Mouse (Mus musculus) midbrain, embryonic 10.5 days (tissue): ENCODE data around the gene Eif4a3. TPM values are rescaled to one million over a fixed set of nuclear protein-coding genes. Genes with fewer than 3 reads are reported as not detected.
"Not testable (repeated sequence)": the region's sequence is repeated elsewhere in the genome, so short reads cannot be mapped to it uniquely, and the experiment has no call there.

Source experiments
- DNase-seq: peaks from one replicate; pipeline ENCODE4 v3.0.0-alpha.2; 2017; ENCODE audit warnings: low spot score
- H3K27ac ChIP-seq: fragments of 300-500 bp; sonication (generic); replicated peaks from 2 replicates; pipeline ENCODE4 v1.5.1; 2016; ENCODE audit warnings: mild to moderate bottlenecking
- H3K27me3 ChIP-seq: fragments of 300-500 bp; sonication (generic); 2 replicates; pipeline ENCODE4 v1.6.1; 2016; ENCODE audit warnings: low read depth, mild to moderate bottlenecking; ENCODE audit not compliant: poor library complexity, severe bottlenecking
- H3K36me3 ChIP-seq: fragments of 300-500 bp; sonication (generic); 2 replicates; pipeline ENCODE4 v1.6.1; 2016; ENCODE audit warnings: mild to moderate bottlenecking, moderate library complexity
- H3K4me1 ChIP-seq: fragments of 300-500 bp; sonication (generic); 2 replicates; pipeline ENCODE4 v1.6.1; 2016
- H3K4me3 ChIP-seq: fragments of 300-500 bp; sonication (generic); 2 replicates; pipeline ENCODE4 v1.5.1; 2016; ENCODE audit warnings: mild to moderate bottlenecking, moderate library complexity
- H3K9me3 ChIP-seq: fragments of 300-500 bp; sonication (generic); replicated peaks from 2 replicates; pipeline ENCODE4 v1.6.1; 2016; ENCODE audit warnings: mild to moderate bottlenecking
- WGBS: fragments of 180-500 bp; shearing (Covaris S2); methylation state at CpG from one replicate; pipeline ENCODE4 v1.1.7; 2016; 5-methylcytosine and 5-hydroxymethylcytosine counted together
- polyA plus RNA-seq: library from polyadenylated mRNA; unstranded; fragments of >200 nt; fragmentation: Nextera tagmentation; extraction: Ambion mirVana; gene quantifications from 2 replicates; pipeline ENCODE4 v1.2.1, GENCODE M21; 2016

Eif4a3 gene
- polyA plus RNA-seq, 1 experiment from 2014 or later, result 494 TPM

DNA sequence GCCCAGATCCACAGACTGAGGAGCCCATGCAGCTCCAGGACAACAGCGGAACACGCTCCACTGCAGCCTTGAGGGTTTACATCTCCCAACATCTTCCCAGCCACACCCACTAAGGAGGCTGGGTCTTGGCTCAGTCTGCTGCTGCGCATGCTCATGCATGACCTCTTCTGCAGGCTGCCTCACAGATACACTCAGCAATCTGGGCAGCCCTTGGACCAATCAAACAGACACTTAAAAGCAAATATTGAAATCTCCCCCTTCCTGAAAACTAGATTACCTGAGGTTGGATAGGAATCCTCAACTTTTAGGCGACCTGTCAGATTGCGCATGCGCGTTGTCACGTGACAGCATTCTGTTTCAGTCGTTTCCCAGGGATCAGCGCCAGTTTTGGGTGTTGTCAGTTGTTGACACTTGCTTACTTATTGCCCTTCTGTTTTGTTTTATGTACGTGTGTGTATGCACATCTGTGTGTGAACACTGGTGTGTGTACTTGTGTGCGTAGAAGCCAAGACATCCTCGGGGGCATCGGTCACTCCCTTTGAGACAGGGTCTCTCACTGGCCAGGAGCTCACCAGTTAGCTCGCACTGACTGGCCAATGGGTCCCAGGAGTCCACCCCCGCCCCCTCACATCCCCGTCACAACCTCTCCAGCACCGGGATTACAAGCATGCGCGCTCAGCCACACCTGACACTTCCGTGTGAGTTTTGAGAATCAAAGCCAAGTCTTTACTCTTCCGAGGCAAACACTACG, 41.1 kb downstream of the Eif4a3 start:
- H3K9me3 ChIP-seq, result no peaks in the 10 kb centered on the region
- H3K36me3 ChIP-seq, result peaks cover 60% of the 10 kb centered on the region
- 67% methylated on average over 23 of the region's 23 CpGs for WGBS
- DNase-seq, result peak; percentile 39
- H3K27ac ChIP-seq, result peak overlapping the region; percentile 73
- no peaks in the 10 kb centered on the region for H3K27me3 ChIP-seq
- peak overlapping the region; percentile 38 for H3K4me3 ChIP-seq
- peaks cover 17% of the 10 kb centered on the region for H3K4me1 ChIP-seq

GRCm38 (mm10) chr11:119258216-119258571, 41.7 kb downstream of the Eif4a3 start:
- peaks cover 22% of the 10 kb centered on the region for H3K4me1 ChIP-seq
- H3K4me3 ChIP-seq, result peak overlapping the region; percentile 38
- no peak for DNase-seq
- no peaks in the 10 kb centered on the region for H3K9me3 ChIP-seq
- 0 out of 2 replicates have a peak, but pooled peaks cover 5% of the 10 kb centered on the region for H3K27me3 ChIP-seq
- 63% methylated on average over 9 of the region's 9 CpGs for WGBS
- H3K36me3 ChIP-seq, result peaks cover 55% of the 10 kb centered on the region
- peak overlapping the region; percentile 73 for H3K27ac ChIP-seq

DNA sequence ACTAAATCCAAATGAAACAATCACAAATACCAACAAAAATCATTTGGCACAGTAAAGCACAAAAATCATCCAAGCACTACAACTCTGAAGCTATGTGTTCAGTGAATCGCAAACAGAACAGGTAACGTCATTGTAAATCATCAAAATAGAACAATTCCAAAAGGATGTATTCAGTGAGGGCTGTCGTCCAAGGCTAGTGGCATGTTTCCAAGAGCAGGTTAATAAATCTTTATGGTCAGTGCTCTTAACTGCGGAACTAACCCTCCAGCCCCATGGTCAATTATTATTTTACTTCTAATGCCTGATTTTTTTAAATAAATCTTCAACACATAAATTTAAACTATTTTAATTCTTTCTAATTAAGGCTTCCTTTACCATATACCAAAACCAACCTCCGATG, 43.3 kb downstream of the Eif4a3 start:
- peaks cover 20% of the 10 kb centered on the region for H3K27me3 ChIP-seq
- 93% methylated on average over 5 of the region's 5 CpGs for WGBS
- not testable (repeated sequence) for H3K9me3 ChIP-seq

GRCm38 (mm10) chr11:119252854-119253541, 46.9 kb downstream of the Eif4a3 start:
- 7% methylated on average over 22 of the region's 22 CpGs for WGBS
- peak; percentile 70 for DNase-seq
- peak overlapping the region; percentile 37 for H3K4me3 ChIP-seq

More for the DNA sequence above, 43.3 kb downstream of the Eif4a3 start:
- not testable (repeated sequence) for H3K4me3 ChIP-seq, H3K27ac ChIP-seq, DNase-seq
- peaks cover 39% of the 10 kb centered on the region for H3K36me3 ChIP-seq
- peaks cover 38% of the 10 kb centered on the region for H3K4me1 ChIP-seq

DNA sequence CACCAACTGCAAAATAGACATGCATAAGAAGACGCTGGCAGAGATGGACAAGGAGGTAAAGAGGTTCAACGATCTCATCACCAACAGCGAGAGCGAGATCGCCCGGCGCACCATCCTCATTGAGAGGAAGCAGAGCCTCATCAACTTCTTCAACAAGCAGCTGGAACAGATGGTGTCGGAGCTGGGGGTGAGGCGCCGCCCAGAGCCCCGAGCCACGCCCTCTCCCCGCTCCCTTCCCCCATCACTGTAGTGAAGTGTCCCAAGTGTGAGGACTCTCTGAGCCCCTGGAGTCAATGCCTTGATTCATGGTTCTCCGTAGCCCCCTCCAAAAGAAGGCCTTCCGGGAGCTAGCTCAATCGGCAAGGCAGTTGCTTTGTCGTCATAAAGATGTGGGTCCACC, 48.9 kb downstream of the Eif4a3 start:
- no peak for DNase-seq
- H3K4me1 ChIP-seq, result peaks cover 30% of the 10 kb centered on the region
- no peaks in the 10 kb centered on the region for H3K9me3 ChIP-seq
- peak overlapping the region; percentile 33; the same call in 1 of the 2 replicates for H3K27ac ChIP-seq
- peaks cover 20% of the 10 kb centered on the region for H3K36me3 ChIP-seq
- peaks cover 24% of the 10 kb centered on the region for H3K27me3 ChIP-seq
- no peak overlapping the region for H3K4me3 ChIP-seq
- WGBS, result 70% methylated on average over 17 of the region's 17 CpGs

More at GRCm38 (mm10) chr11:119252854-119253541, 46.9 kb downstream of the Eif4a3 start:
- peaks cover 24% of the 10 kb centered on the region for H3K27me3 ChIP-seq
- peak overlapping the region; percentile 75 for H3K27ac ChIP-seq
- H3K4me1 ChIP-seq, result peaks cover 40% of the 10 kb centered on the region
- H3K9me3 ChIP-seq, result no peaks in the 10 kb centered on the region
- H3K36me3 ChIP-seq, result peaks cover 18% of the 10 kb centered on the region

DNA sequence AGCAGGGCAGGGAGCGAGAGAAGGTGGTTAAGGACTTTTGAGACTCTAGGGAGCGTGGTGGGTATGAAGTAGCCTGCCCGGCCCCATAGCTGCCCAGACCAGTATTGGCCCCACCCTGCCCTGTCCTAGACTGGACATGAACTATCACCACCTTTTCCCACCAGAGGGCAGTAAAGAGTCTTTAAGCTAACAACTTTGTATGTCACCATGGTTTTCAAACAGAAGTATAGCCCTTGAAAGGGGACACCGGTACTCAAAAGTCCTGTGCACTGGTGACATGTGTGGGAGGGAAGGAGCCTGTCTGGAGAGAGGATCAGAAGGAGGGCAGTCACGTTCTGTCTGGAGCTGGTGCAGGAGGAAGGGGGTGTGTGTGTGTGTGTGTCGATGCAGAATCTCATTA, 50.9 kb downstream of the Eif4a3 start:
- WGBS, result 39% methylated on average over 6 of the region's 6 CpGs
- Histone ChIP-seq H3K4me3 (no peak overlapping the region), H3K36me3 (peaks cover 27% of the 10 kb centered on the region), H3K9me3 (no peaks in the 10 kb centered on the region), H3K27me3 (peaks cover 24% of the 10 kb centered on the region), H3K4me1 (peaks cover 30% of the 10 kb centered on the region), H3K27ac (peak overlapping the region; percentile 30; the same call in 1 of the 2 replicates)
- peak; percentile 62 for DNase-seq

- DNase-seq, H3K4me3 ChIP-seq, H3K9me3 ChIP-seq, H3K4me1 ChIP-seq, H3K27ac ChIP-seq, H3K27me3 ChIP-seq: not testable (repeated sequence)
- WGBS, result 94% methylated on average over 6 of the region's 6 CpGs
- H3K36me3 ChIP-seq, result peaks cover 55% of the 10 kb centered on the region
These were observed 54.3 kb downstream of the Eif4a3 start for GRCm38 (mm10) chr11:119245543-119245942.

DNA sequence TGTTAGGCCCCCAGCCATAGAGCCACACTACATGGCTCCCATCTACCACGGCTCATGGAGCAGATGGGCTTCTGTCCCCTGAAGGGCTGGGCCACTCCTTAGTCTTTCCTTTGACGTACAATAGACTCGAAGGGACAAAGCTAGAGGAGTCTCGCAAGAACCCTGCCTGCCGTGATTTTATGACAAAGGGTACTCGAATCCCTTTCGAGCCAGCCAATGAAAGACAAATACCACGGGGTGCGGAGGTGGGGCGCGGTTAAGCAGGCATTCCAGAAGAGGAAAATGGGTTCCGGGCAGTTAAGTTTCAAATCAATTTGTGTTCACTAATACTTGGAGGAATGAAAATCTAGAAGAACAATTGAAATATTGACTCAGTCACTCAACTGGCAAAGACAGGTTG, 60.4 kb downstream of the Eif4a3 start:
- Histone ChIP-seq H3K4me3 (no peak overlapping the region), H3K9me3 (peaks cover 4% of the 10 kb centered on the region; the same call in 1 of the 2 replicates), H3K27ac (no peak overlapping the region), H3K36me3 (peaks cover 82% of the 10 kb centered on the region), H3K27me3 (no peaks in the 10 kb centered on the region), H3K4me1 (peaks cover 27% of the 10 kb centered on the region)
- no peak for DNase-seq
- WGBS, result 94% methylated on average over 12 of the region's 12 CpGs

Other genes starting within 250 kb of the Eif4a3 start
- gene Cbx4, start 213.9 kb downstream of the Eif4a3 start, polyA plus RNA-seq, result 5.1 and 7.1 TPM in 2 replicates
- gene Tbc1d16, start 71.6 kb downstream of the Eif4a3 start, polyA plus RNA-seq, result 27.0 and 29.6 TPM in 2 replicates
- 20.6 and 21.8 TPM in 2 replicates for gene Ccdc40, start 71.5 kb downstream of the Eif4a3 start, polyA plus RNA-seq
- gene Gaa, start 32.2 kb downstream of the Eif4a3 start, polyA plus RNA-seq, result 32.0 and 33.6 TPM in 2 replicates
- gene Card14, start 7.7 kb upstream of the Eif4a3 start, polyA plus RNA-seq, result not detected in 2 replicates
- gene Sgsh, start 55.4 kb upstream of the Eif4a3 start, polyA plus RNA-seq, result 6.4 and 6.5 TPM in 2 replicates
- 7.1 and 7.4 TPM in 2 replicates for gene Slc26a11, start 55.5 kb upstream of the Eif4a3 start, polyA plus RNA-seq
- gene Rnf213, start 93.0 kb upstream of the Eif4a3 start, polyA plus RNA-seq, result 0.97 and 1.0 TPM in 2 replicates
- 21.6 and 27.6 TPM in 2 replicates for gene Endov, start 191.3 kb upstream of the Eif4a3 start, polyA plus RNA-seq
- gene Nptx1, start 247.7 kb upstream of the Eif4a3 start, polyA plus RNA-seq, result 1.1 and 1.6 TPM in 2 replicates